Mouse (Mus musculus): Measurements from ENCODE around the gene Cpsf6. TPM values are rescaled to one million over a fixed set of nuclear protein-coding genes. Genes with fewer than 3 reads are reported as not detected.

Cpsf6 gene
- 100 to 1,000 TPM; 104 to 110 TPM for total RNA-seq (2021)

- no peak for DNase-seq (ENCODE audit: extremely low spot score in 1 of 2, low spot score in 2 of 2)
- intact Hi-C loops (cut with DNase I), result loop anchor here (5.0 kb wide), 1 partner anchor 52 kb away; no protein-coding TSS in a partner anchor
Measured at GRCm38 (mm10) chr10:117379908-117380307, at the start of gene Cpsf6. TSS of gene Cpsf6 (minus strand) at chr10:117380015.

GRCm38 (mm10) chr10:117426615-117426969 is 46.8 kb upstream of the Cpsf6 start:
- DNase-seq (ENCODE audit: extremely low spot score in 1 of 2, low spot score in 2 of 2), result no peak
- intact Hi-C loops (cut with DNase I), result no loop called here

GRCm38 (mm10) chr10:117425907-117426614 is 46.2 kb upstream of the Cpsf6 start:
- intact Hi-C loops (cut with DNase I), result no loop called here
- DNase-seq (ENCODE audit: extremely low spot score in 1 of 2, low spot score in 2 of 2), result no peak

- intact Hi-C loops (cut with DNase I), result no loop called here
- no peak for DNase-seq (ENCODE audit: extremely low spot score in 1 of 2, low spot score in 2 of 2)
Measured at GRCm38 (mm10) chr10:117425013-117425412, 45.2 kb upstream of the Cpsf6 start.

GRCm38 (mm10) chr10:117424146-117424905 is 44.5 kb upstream of the Cpsf6 start:
- DNase-seq (ENCODE audit: extremely low spot score in 1 of 2, low spot score in 2 of 2), result no peak
- intact Hi-C loops (cut with DNase I), result no loop called here

- no peak for DNase-seq (ENCODE audit: extremely low spot score in 1 of 2, low spot score in 2 of 2)
- intact Hi-C loops (cut with DNase I), result no loop called here
Measured at GRCm38 (mm10) chr10:117423025-117424002, 43.5 kb upstream of the Cpsf6 start.

- intact Hi-C loops (cut with DNase I), result no loop called here
Measured at GRCm38 (mm10) chr10:117422174-117422808, 42.5 kb upstream of the Cpsf6 start.

GRCm38 (mm10) chr10:117421283-117422107 is 41.7 kb upstream of the Cpsf6 start:
- no peak for DNase-seq (ENCODE audit: extremely low spot score in 1 of 2, low spot score in 2 of 2)
- intact Hi-C loops (cut with DNase I), result no loop called here

More at GRCm38 (mm10) chr10:117422174-117422808, 42.5 kb upstream of the Cpsf6 start:
- DNase-seq (ENCODE audit: extremely low spot score in 1 of 2, low spot score in 2 of 2), result no peak

- no peak for DNase-seq (ENCODE audit: extremely low spot score in 1 of 2, low spot score in 2 of 2)
- intact Hi-C loops (cut with DNase I), result no loop called here
Measured at GRCm38 (mm10) chr10:117420502-117421282, 40.9 kb upstream of the Cpsf6 start.

GRCm38 (mm10) chr10:117419577-117420290 is 39.9 kb upstream of the Cpsf6 start:
- intact Hi-C loops (cut with DNase I), result no loop called here
- no peak for DNase-seq (ENCODE audit: extremely low spot score in 1 of 2, low spot score in 2 of 2)

- DNase-seq (ENCODE audit: extremely low spot score in 1 of 2, low spot score in 2 of 2), result no peak
- intact Hi-C loops (cut with DNase I), result no loop called here
Measured at GRCm38 (mm10) chr10:117418668-117419237, 38.9 kb upstream of the Cpsf6 start.

- intact Hi-C loops (cut with DNase I), result no loop called here
Measured at GRCm38 (mm10) chr10:117417772-117418667, 38.2 kb upstream of the Cpsf6 start.

GRCm38 (mm10) chr10:117417470-117417767 is 37.6 kb upstream of the Cpsf6 start:
- no peak for DNase-seq (ENCODE audit: extremely low spot score in 1 of 2, low spot score in 2 of 2)
- intact Hi-C loops (cut with DNase I), result no loop called here

More at GRCm38 (mm10) chr10:117417772-117418667, 38.2 kb upstream of the Cpsf6 start:
- DNase-seq (ENCODE audit: extremely low spot score in 1 of 2, low spot score in 2 of 2), result no peak

GRCm38 (mm10) chr10:117416636-117417469 is 37.0 kb upstream of the Cpsf6 start:
- DNase-seq (ENCODE audit: extremely low spot score in 1 of 2, low spot score in 2 of 2), result no peak
- intact Hi-C loops (cut with DNase I), result no loop called here

- intact Hi-C loops (cut with DNase I), result no loop called here
- DNase-seq (ENCODE audit: extremely low spot score in 1 of 2, low spot score in 2 of 2), result no peak
Measured at GRCm38 (mm10) chr10:117416095-117416494, 36.3 kb upstream of the Cpsf6 start.
